Mouse (Mus musculus) small intestine, adult 2 months (tissue): ENCODE measurements around the gene Adamtsl4. TPM values are rescaled to one million over a fixed set of nuclear protein-coding genes. Genes with fewer than 3 reads are reported as not detected.
"Not testable (repeated sequence)": the region's sequence is repeated elsewhere in the genome, so short reads cannot be mapped to it uniquely, and the experiment has no call there.

Experiments
- H3K27ac ChIP-seq: fragments of 200-500 bp; 2 replicates; pipeline ENCODE4 v1.5.1; 2012; ENCODE audit warnings: low read depth, low read length, control low read depth, inconsistent platforms; ENCODE audit not compliant: insufficient read depth
- H3K27me3 ChIP-seq: fragments of 200-500 bp; 2 replicates; pipeline ENCODE4 v1.6.1; 2012; ENCODE audit warnings: mild to moderate bottlenecking, moderate library complexity, low read length, inconsistent platforms; ENCODE audit not compliant: control insufficient read depth, insufficient read depth
- H3K36me3 ChIP-seq: fragments of 200-500 bp; 2 replicates; pipeline ENCODE4 v1.6.1; 2012; ENCODE audit warnings: mild to moderate bottlenecking, low read length, control low read depth, inconsistent platforms; ENCODE audit not compliant: control insufficient read depth, insufficient read depth
- H3K4me1 ChIP-seq: fragments of 200-500 bp; 2 replicates; pipeline ENCODE4 v1.6.1; 2012; ENCODE audit warnings: low read length, inconsistent platforms, mixed read lengths; ENCODE audit not compliant: control insufficient read depth, insufficient read depth, insufficient read length
- H3K4me3 ChIP-seq: fragments of 200-500 bp; 2 replicates; pipeline ENCODE4 v1.5.1; 2012; ENCODE audit warnings: low read depth, mild to moderate bottlenecking, control low read depth, inconsistent platforms, low read length, moderate library complexity
- CTCF ChIP-seq: fragments of 200-500 bp; IDR thresholded peaks from 2 replicates; pipeline ENCODE4 v1.5.1; 2012; ENCODE audit warnings: low read depth, mild to moderate bottlenecking, control low read depth, inconsistent platforms, low read length, moderate library complexity, mixed read lengths; ENCODE audit not compliant: insufficient replicate concordance, insufficient read length; ENCODE audit errors: extremely low read depth
- POLR2A ChIP-seq: fragments of 200-500 bp; IDR thresholded peaks from 2 replicates; pipeline ENCODE4 v1.6.1; 2012; ENCODE audit warnings: low read depth, mild to moderate bottlenecking, control low read depth, inconsistent platforms, low read length, moderate library complexity
- WGBS: fragments of 180-500 bp; shearing (Covaris S2); methylation state at CpG from one replicate; pipeline ENCODE4 v1.1.7; 2018; 5-methylcytosine and 5-hydroxymethylcytosine counted together
- polyA plus RNA-seq: library from polyadenylated mRNA; depleted of rRNA; stranded (reverse); fragments of >200 nt; gene quantifications from 2 replicates; pipeline ENCODE4 v1.2.3, GENCODE M21; 2012

The Adamtsl4 gene
- polyA plus RNA-seq, 1 experiment = 8.2 TPM

- 61% methylated on average over 5 of the region's 5 CpGs for WGBS
- Histone ChIP-seq H3K27ac (peak overlapping the region; percentile 39), H3K4me1 (peaks cover 11% of the 10 kb centered on the region), H3K36me3 (peaks cover 9% of the 10 kb centered on the region), H3K4me3 (no peak overlapping the region), H3K27me3 (no peaks in the 10 kb centered on the region)
- TF ChIP-seq POLR2A = no peak
- no peak for TF ChIP-seq CTCF
Observed at GRCm38 (mm10) chr3:95655437-95655836, 32.3 kb downstream of the Adamtsl4 start.

- not testable (repeated sequence) for H3K36me3 ChIP-seq, H3K27me3 ChIP-seq, H3K4me3 ChIP-seq, H3K27ac ChIP-seq
- peaks cover 16% of the 10 kb centered on the region for H3K4me1 ChIP-seq
- WGBS = 85% methylated on average over 3 of the region's 3 CpGs
Observed at GRCm38 (mm10) chr3:95654371-95654770, 33.3 kb downstream of the Adamtsl4 start.

DNA sequence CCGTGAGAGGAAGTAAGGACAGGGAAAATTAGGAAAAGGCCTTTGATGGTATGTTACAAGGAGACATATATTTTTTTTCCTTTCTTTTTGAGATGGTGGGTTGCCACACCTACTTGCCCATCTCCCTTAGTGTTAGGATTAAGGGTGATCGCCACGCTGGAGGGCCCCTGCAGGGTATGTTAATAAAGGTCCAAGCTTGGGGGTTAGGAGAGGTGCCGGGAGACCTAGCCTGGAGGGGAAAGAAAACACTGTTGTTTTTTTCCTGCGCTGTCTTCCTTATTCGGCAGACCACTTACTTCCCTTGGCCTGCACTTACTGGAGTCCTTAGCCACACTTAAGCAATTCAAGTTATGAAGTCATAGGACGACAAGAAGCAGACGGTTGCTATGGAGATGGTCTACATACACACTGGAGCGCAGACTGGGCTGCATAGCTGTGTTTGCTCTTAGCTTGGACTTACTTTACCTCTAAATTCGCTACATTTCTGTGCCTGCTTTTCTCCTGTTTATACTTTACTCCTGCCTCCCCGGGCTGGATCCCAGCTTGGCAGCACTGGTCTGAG lies 34.2 kb downstream of the Adamtsl4 start:
- Histone ChIP-seq H3K4me1 (peaks cover 16% of the 10 kb centered on the region), H3K36me3 (no peaks in the 10 kb centered on the region), H3K27ac (peak overlapping the region; percentile 70; the same call in 1 of the 2 replicates), H3K27me3 (no peaks in the 10 kb centered on the region), H3K4me3 (no peak overlapping the region)
- TF ChIP-seq CTCF (no peak), POLR2A (no peak)
- WGBS = 56% methylated on average over 11 of the region's 11 CpGs

DNA sequence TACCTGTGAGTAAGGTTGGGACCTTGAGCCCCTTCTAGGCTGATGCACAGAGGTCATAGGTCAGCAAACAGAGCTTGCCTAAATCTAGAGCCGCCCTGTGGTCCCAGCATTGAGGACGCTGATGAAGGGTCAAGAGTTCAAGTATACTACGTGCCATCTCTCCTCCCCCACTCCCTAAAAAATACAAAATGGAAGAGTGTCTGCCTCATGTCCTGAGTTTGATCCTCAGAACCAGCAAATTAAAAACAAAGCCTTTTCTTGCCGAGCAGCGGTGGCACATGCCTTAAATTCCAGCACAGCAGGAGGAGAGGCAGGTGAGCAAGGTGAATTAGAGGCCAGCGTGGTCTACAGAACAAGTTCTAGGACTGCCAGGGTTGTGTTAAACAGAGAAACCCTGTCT lies 34.8 kb downstream of the Adamtsl4 start:
- H3K27ac ChIP-seq = peak overlapping the region; percentile 22; the same call in 1 of the 2 replicates
- no peaks in the 10 kb centered on the region for H3K27me3 ChIP-seq
- WGBS = 64% methylated on average over 6 of the region's 6 CpGs
- peaks cover 16% of the 10 kb centered on the region for H3K4me1 ChIP-seq
- no peaks in the 10 kb centered on the region for H3K36me3 ChIP-seq
- TF ChIP-seq POLR2A (no peak), CTCF (no peak)
- no peak overlapping the region for H3K4me3 ChIP-seq

- no peaks in the 10 kb centered on the region for H3K36me3 ChIP-seq
- peaks cover 16% of the 10 kb centered on the region for H3K4me1 ChIP-seq
- H3K27me3 ChIP-seq = no peaks in the 10 kb centered on the region
- peak overlapping the region; percentile 44 for H3K27ac ChIP-seq
- TF ChIP-seq CTCF (0 out of 2 replicates have a peak, but pooled peaks have one; percentile 15), POLR2A (no peak)
- H3K4me3 ChIP-seq = no peak overlapping the region
- WGBS = 79% methylated on average over 7 of the region's 7 CpGs
Observed at GRCm38 (mm10) chr3:95652204-95652811, 35.4 kb downstream of the Adamtsl4 start.

DNA sequence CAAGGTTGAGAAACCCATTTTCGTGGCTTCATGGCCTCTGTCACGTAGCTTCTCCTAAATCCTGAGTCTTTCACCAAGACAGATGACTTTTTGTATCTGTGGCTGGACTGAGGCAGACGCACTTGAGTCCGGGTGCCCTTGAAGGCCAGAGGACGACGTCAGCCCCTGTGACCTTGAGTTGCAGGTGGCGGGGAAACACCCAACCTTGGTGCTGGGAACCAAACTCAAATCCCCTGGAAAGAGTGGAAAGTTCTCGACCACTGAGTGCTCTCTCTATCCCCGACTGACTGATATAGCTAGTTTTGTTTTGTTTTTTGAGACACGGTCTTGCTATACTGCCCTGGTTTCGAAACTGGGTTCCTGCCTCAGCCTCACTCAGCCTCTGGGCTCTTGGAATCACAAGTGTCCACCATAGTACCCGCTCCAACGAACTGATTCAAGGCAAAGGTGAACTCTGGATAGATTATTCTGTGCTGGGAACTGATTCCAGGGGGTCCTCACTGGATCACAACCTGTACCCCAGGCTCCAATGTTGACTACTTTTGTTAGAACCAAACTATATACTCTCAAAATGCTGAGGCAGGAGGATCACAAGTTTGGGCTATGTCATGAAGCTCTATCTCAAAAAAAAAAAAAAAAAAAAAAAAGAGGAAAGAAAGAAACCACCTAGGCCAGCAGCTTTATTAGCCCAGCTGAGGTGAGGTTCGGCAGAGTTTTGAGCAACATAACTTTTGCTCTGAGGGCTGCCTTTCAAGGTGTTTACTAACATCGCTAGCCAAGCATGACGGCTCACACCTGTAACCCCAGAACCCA lies 36.1 kb downstream of the Adamtsl4 start:
- H3K36me3 ChIP-seq = no peaks in the 10 kb centered on the region
- H3K27ac ChIP-seq = peak overlapping the region; percentile 79
- peaks cover 16% of the 10 kb centered on the region for H3K4me1 ChIP-seq
- WGBS = 85% methylated on average over 16 of the region's 16 CpGs
- no peaks in the 10 kb centered on the region for H3K27me3 ChIP-seq
- no peak overlapping the region for H3K4me3 ChIP-seq
- TF ChIP-seq CTCF (no peak), POLR2A (no peak)

DNA sequence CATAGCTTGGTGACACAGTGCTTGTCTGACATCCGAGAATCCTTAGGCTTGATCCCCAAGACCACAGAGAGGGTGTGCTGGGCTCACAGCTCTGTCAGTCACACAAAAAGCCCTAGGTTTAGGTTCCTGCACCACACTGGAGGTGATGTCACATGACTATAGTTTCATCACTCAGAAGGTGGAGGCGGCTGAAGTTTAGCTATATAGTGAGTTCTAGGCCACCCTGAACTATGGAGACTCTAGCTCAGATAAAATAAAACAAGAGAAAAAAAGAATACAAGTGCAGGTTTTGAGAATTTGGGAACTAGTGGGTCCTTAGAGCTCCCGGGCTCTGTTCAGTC lies 36.7 kb downstream of the Adamtsl4 start:
- Histone ChIP-seq H3K27ac (peak overlapping the region; percentile 79), H3K27me3 (no peaks in the 10 kb centered on the region)

More for the DNA sequence above, 36.7 kb downstream of the Adamtsl4 start:
- H3K4me3 ChIP-seq = no peak overlapping the region
- TF ChIP-seq POLR2A = no peak
- 80% methylated on average over 3 of the region's 3 CpGs for WGBS
- H3K4me1 ChIP-seq = peaks cover 15% of the 10 kb centered on the region
- H3K36me3 ChIP-seq = no peaks in the 10 kb centered on the region
